Mouse (Mus musculus) testis, postnatal 10 days (tissue): ENCODE results near the gene Slc25a22.
"Not testable (repeated sequence)": the region's sequence is repeated elsewhere in the genome, so short reads cannot be mapped to it uniquely, and the experiment has no call there.

Experiments used
- DNase-seq: peaks from one replicate; pipeline ENCODE4 v3.0.0; 2021; ENCODE audit warnings: low spot score

Gene Slc25a22

GRCm38 (mm10) chr7:141457986-141458660 is 20.4 kb upstream of the Slc25a22 start:
- peak; percentile 73 for DNase-seq

- no peak for DNase-seq
These were observed 19.5 kb upstream of the Slc25a22 start for GRCm38 (mm10) chr7:141457236-141457635.

- DNase-seq, result no peak
These were observed 19.0 kb upstream of the Slc25a22 start for GRCm38 (mm10) chr7:141456739-141457138.

- DNase-seq, result peak; percentile 74
These were observed 18.1 kb upstream of the Slc25a22 start for GRCm38 (mm10) chr7:141455610-141456314.

- DNase-seq, result peak; percentile 99
These were observed 17.4 kb upstream of the Slc25a22 start, which contains the start of gene Pnpla2 for GRCm38 (mm10) chr7:141454967-141455551. Pnpla2 (plus strand) TSS chr7:141455198.

GRCm38 (mm10) chr7:141453636-141454035 is 15.9 kb upstream of the Slc25a22 start:
- no peak for DNase-seq

GRCm38 (mm10) chr7:141451928-141452327 is 14.2 kb upstream of the Slc25a22 start:
- no peak for DNase-seq

GRCm38 (mm10) chr7:141447110-141447991 is 9.7 kb upstream of the Slc25a22 start, which contains the start of gene Rplp2:
Rplp2 (plus strand) TSS chr7:141447370.
- DNase-seq, result peak; percentile 94

GRCm38 (mm10) chr7:141446374-141446773 is 8.7 kb upstream of the Slc25a22 start:
- DNase-seq, result not testable (repeated sequence)

- DNase-seq, result peak; percentile 78
These were observed 6.1 kb upstream of the Slc25a22 start, which contains the start of gene Pidd1 for GRCm38 (mm10) chr7:141443828-141444237. Pidd1 (minus strand) TSS chr7:141444025.

GRCm38 (mm10) chr7:141443081-141443821 is 5.6 kb upstream of the Slc25a22 start:
- DNase-seq, result no peak

- DNase-seq, result no peak
These were observed 4.5 kb upstream of the Slc25a22 start for GRCm38 (mm10) chr7:141442199-141442598.

- no peak for DNase-seq
These were observed 3.8 kb upstream of the Slc25a22 start for GRCm38 (mm10) chr7:141441460-141441859.

GRCm38 (mm10) chr7:141440613-141441012 is 2.9 kb upstream of the Slc25a22 start:
- DNase-seq, result peak; percentile 81

GRCm38 (mm10) chr7:141439811-141440210 is 2.1 kb upstream of the Slc25a22 start:
- DNase-seq, result no peak

GRCm38 (mm10) chr7:141439140-141439679 is 1.5 kb upstream of the Slc25a22 start:
- no peak for DNase-seq

GRCm38 (mm10) chr7:141438201-141438968 is 693 bp upstream of the Slc25a22 start:
- no peak for DNase-seq

GRCm38 (mm10) chr7:141436523-141436892 is 1.2 kb downstream of the Slc25a22 start:
- no peak for DNase-seq

- no peak for DNase-seq
These were observed 1.7 kb downstream of the Slc25a22 start for GRCm38 (mm10) chr7:141435856-141436522.
